Mouse (Mus musculus): ENCODE measurements around the gene Crybg3. TPM values are rescaled to one million over a fixed set of nuclear protein-coding genes. Genes with fewer than 3 reads are reported as not detected.
A peak's percentile ranks its signal among the peaks of the same experiment; 100 is the strongest.

Gene Crybg3
- polyA plus RNA-seq, 1 experiment from 2014 or later = 6.3 TPM

GRCm38 (mm10) chr16:59540944-59541343 is 59.8 kb downstream of the Crybg3 start:
- ATAC-seq (ENCODE audit: low FRiP score, low TSS enrichment) (no peak), DNase-seq (ENCODE audit: low spot score) (no peak)
- H3K4me1 ChIP-seq (replicated peaks; ENCODE audit: control insufficient read depth, insufficient read depth) = no peaks in the 10 kb centered on the region; the same call in 1 of the 2 replicates
- no peaks in the 10 kb centered on the region for H3K9me3 ChIP-seq (ENCODE audit: control insufficient read depth, low read length)
- no peaks in the 10 kb centered on the region for H3K27me3 ChIP-seq (ENCODE audit: control insufficient read depth, insufficient read depth, low read length)
- TF ChIP-seq CTCF (IDR thresholded peaks at IDR 0.05; ENCODE audit: low read depth) = no peak
- TF ChIP-seq EP300 (optimal IDR thresholded peaks at IDR 0.05) = no peak
- peaks cover 6% of the 10 kb centered on the region; the same call in 1 of the 2 replicates for H3K36me3 ChIP-seq (ENCODE audit: control insufficient read depth, insufficient read depth, low read length)
- H3K4me3 ChIP-seq (ENCODE audit: low read depth, low read length) = no peak overlapping the region
- H3K27ac ChIP-seq (replicated peaks) = no peak overlapping the region
- no peak overlapping the region for H3K4me2 ChIP-seq (replicated peaks; ENCODE audit: low read depth)
- no peak overlapping the region for H3K9ac ChIP-seq (ENCODE audit: low read length)
- whole genome bisulfite sequencing = 87% methylated on average over 3 of the region's 3 CpGs

- no peaks in the 10 kb centered on the region; the same call in 1 of the 2 replicates for H3K4me1 ChIP-seq (replicated peaks; ENCODE audit: control insufficient read depth, insufficient read depth)
- H3K27me3 ChIP-seq (ENCODE audit: control insufficient read depth, insufficient read depth, low read length) = no peaks in the 10 kb centered on the region
- DNase-seq (ENCODE audit: low spot score) (no peak), ATAC-seq (ENCODE audit: low FRiP score, low TSS enrichment) (no peak)
- H3K27ac ChIP-seq (replicated peaks) = no peak overlapping the region
- H3K4me3 ChIP-seq (ENCODE audit: low read depth, low read length) = no peak overlapping the region
- TF ChIP-seq EP300 (optimal IDR thresholded peaks at IDR 0.05) (no peak), CTCF (IDR thresholded peaks at IDR 0.05; ENCODE audit: low read depth) (peak; percentile 56)
- no peak overlapping the region for H3K4me2 ChIP-seq (replicated peaks; ENCODE audit: low read depth)
- 61% methylated on average over 5 of the region's 5 CpGs for WGBS
- H3K9me3 ChIP-seq (ENCODE audit: control insufficient read depth, low read length) = no peaks in the 10 kb centered on the region
- peaks cover 3% of the 10 kb centered on the region; the same call in 1 of the 2 replicates for H3K36me3 ChIP-seq (ENCODE audit: control insufficient read depth, insufficient read depth, low read length)
- H3K9ac ChIP-seq (ENCODE audit: low read length) = no peak overlapping the region
Observed at GRCm38 (mm10) chr16:59535673-59536072, 65.1 kb downstream of the Crybg3 start.

GRCm38 (mm10) chr16:59534349-59534748 is 66.4 kb downstream of the Crybg3 start:
- ATAC-seq (ENCODE audit: low FRiP score, low TSS enrichment) (no peak), DNase-seq (ENCODE audit: low spot score) (no peak)
- H3K9me3 ChIP-seq (ENCODE audit: control insufficient read depth, low read length) = no peaks in the 10 kb centered on the region
- no peak overlapping the region for H3K4me3 ChIP-seq (ENCODE audit: low read depth, low read length)
- WGBS = 84% methylated on average over 11 of the region's 11 CpGs
- peaks cover 10% of the 10 kb centered on the region for H3K36me3 ChIP-seq (ENCODE audit: control insufficient read depth, insufficient read depth, low read length)
- H3K4me2 ChIP-seq (replicated peaks; ENCODE audit: low read depth) = no peak overlapping the region
- H3K9ac ChIP-seq (ENCODE audit: low read length) = no peak overlapping the region
- no peaks in the 10 kb centered on the region; the same call in 1 of the 2 replicates for H3K4me1 ChIP-seq (replicated peaks; ENCODE audit: control insufficient read depth, insufficient read depth)
- TF ChIP-seq CTCF (IDR thresholded peaks at IDR 0.05; ENCODE audit: low read depth) (no peak), EP300 (optimal IDR thresholded peaks at IDR 0.05) (no peak)
- no peak overlapping the region for H3K27ac ChIP-seq (replicated peaks)
- no peaks in the 10 kb centered on the region for H3K27me3 ChIP-seq (ENCODE audit: control insufficient read depth, insufficient read depth, low read length)

- Histone ChIP-seq H3K27ac (replicated peaks) (no peak overlapping the region), H3K9ac (ENCODE audit: low read length) (no peak overlapping the region), H3K36me3 (ENCODE audit: control insufficient read depth, insufficient read depth, low read length) (peaks cover 12% of the 10 kb centered on the region), H3K27me3 (ENCODE audit: control insufficient read depth, insufficient read depth, low read length) (no peaks in the 10 kb centered on the region), H3K4me1 (replicated peaks; ENCODE audit: control insufficient read depth, insufficient read depth) (no peaks in the 10 kb centered on the region; the same call in 1 of the 2 replicates), H3K4me3 (ENCODE audit: low read depth, low read length) (no peak overlapping the region), H3K9me3 (ENCODE audit: control insufficient read depth, low read length) (no peaks in the 10 kb centered on the region), H3K4me2 (replicated peaks; ENCODE audit: low read depth) (no peak overlapping the region)
- no peak for TF ChIP-seq CTCF (IDR thresholded peaks at IDR 0.05; ENCODE audit: low read depth)
- no peak for TF ChIP-seq EP300 (optimal IDR thresholded peaks at IDR 0.05)
- WGBS = 28% methylated on average over 3 of the region's 3 CpGs
- no peak for DNase-seq (ENCODE audit: low spot score)
- ATAC-seq (ENCODE audit: low FRiP score, low TSS enrichment) = no peak; the same call in none of the 2 replicates
Observed at GRCm38 (mm10) chr16:59532561-59532960, 68.2 kb downstream of the Crybg3 start.

- ATAC-seq (ENCODE audit: low FRiP score, low TSS enrichment) (peak; percentile 73), DNase-seq (ENCODE audit: low spot score) (no peak)
- H3K4me3 ChIP-seq (ENCODE audit: low read depth, low read length) = no peak overlapping the region
- H3K4me1 ChIP-seq (replicated peaks; ENCODE audit: control insufficient read depth, insufficient read depth) = no peaks in the 10 kb centered on the region
- TF ChIP-seq EP300 (optimal IDR thresholded peaks at IDR 0.05) = no peak
- no peak for TF ChIP-seq CTCF (IDR thresholded peaks at IDR 0.05; ENCODE audit: low read depth)
- no peak overlapping the region for H3K4me2 ChIP-seq (replicated peaks; ENCODE audit: low read depth)
- WGBS = 61% methylated on average over 5 of the region's 5 CpGs
- peaks cover 12% of the 10 kb centered on the region for H3K36me3 ChIP-seq (ENCODE audit: control insufficient read depth, insufficient read depth, low read length)
- H3K27me3 ChIP-seq (ENCODE audit: control insufficient read depth, insufficient read depth, low read length) = no peaks in the 10 kb centered on the region
- H3K9me3 ChIP-seq (ENCODE audit: control insufficient read depth, low read length) = no peaks in the 10 kb centered on the region
- H3K9ac ChIP-seq (ENCODE audit: low read length) = no peak overlapping the region
- no peak overlapping the region for H3K27ac ChIP-seq (replicated peaks)
Observed at GRCm38 (mm10) chr16:59531243-59531642, 69.5 kb downstream of the Crybg3 start.

DNA sequence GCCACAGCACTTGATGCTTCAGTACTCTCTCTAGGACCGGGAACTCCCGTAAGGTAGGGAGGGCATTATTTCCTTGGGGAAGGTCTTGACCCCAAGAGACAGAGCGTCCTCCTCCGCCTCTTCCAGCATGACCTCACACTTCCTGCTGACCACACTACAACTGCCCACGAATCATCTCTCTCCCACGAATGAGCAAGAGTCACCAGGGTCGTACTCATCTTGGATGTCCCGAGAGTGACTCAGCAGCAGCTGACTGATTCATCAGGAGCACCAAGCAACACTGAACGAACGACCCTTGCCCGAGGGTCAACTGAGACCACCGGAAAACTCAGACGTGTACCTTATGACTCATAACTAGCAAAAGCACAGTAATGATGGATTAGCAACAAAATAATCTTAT is 71.2 kb downstream of the Crybg3 start:
- Histone ChIP-seq H3K27ac (replicated peaks) (no peak overlapping the region), H3K9me3 (ENCODE audit: control insufficient read depth, low read length) (no peaks in the 10 kb centered on the region), H3K27me3 (ENCODE audit: control insufficient read depth, insufficient read depth, low read length) (no peaks in the 10 kb centered on the region), H3K4me1 (replicated peaks; ENCODE audit: control insufficient read depth, insufficient read depth) (no peaks in the 10 kb centered on the region), H3K4me2 (replicated peaks; ENCODE audit: low read depth) (no peak overlapping the region), H3K4me3 (ENCODE audit: low read depth, low read length) (no peak overlapping the region), H3K9ac (ENCODE audit: low read length) (no peak overlapping the region), H3K36me3 (ENCODE audit: control insufficient read depth, insufficient read depth, low read length) (peaks cover 12% of the 10 kb centered on the region)
- ATAC-seq (ENCODE audit: low FRiP score, low TSS enrichment) = no peak
- TF ChIP-seq CTCF (IDR thresholded peaks at IDR 0.05; ENCODE audit: low read depth) = no peak
- no peak for TF ChIP-seq EP300 (optimal IDR thresholded peaks at IDR 0.05)
- no peak for DNase-seq (ENCODE audit: low spot score)
- WGBS = 84% methylated on average over 13 of the region's 13 CpGs
